Comparison of ENCODE assay signal across 29 mouse cellular contexts in the genomic region with DNA sequence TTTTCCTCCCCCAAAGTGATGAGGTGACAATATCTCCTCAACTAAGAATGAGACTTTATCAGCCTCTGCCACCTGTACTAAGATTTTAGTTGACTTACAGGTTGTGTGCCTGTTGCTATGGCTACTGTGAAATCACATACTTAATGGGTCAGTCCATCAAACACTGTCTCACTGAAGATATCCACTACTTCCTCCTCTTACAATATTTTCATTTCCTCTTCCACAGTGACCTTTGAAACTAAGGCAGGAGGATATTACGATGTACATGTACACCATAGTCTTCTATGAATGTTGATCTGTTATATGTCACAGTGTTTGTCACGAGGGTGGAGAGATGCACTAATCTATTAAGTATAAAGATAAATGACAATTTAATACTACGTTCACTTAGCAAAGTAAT.
DNase-seq lines count a peak whose midpoint lies in the region; ATAC-seq and TF ChIP-seq lines count a peak whose summit lies in the region.
"Had no signal": no experiment of that assay in that cellular context is flagged by ENCODE, and none has a peak within 500 bp of the region (broad histone marks: within the 10 kb centered on the region; RNA-seq: fewer than 3 reads in every experiment).

No protein-coding gene starts in this region.

- H3K9me3 ChIP-seq in intestine, postnatal 0 days (ENCODE audit: control insufficient read depth): no peaks in the 10 kb centered on the region
- H3K9me3 ChIP-seq in intestine, embryonic 16.5 days (ENCODE audit: control insufficient read depth, low read length): no peaks in the 10 kb centered on the region
- H3K9me3 ChIP-seq in heart, embryonic 11.5 days (replicated peaks; ENCODE audit: control insufficient read depth, low read length): no peaks in the 10 kb centered on the region
- H3K9me3 ChIP-seq: embryonic facial prominence, embryonic 13.5 days; embryonic facial prominence, embryonic 15.5 days; forebrain, embryonic 10.5 days; forebrain, embryonic 12.5 days; G1E had no signal

- H3K4me1 ChIP-seq in intestine, postnatal 0 days (replicated peaks; ENCODE audit: control insufficient read depth, insufficient read depth, low read length): no peaks in the 10 kb centered on the region
- no peaks in the 10 kb centered on the region for H3K4me1 ChIP-seq in intestine, embryonic 16.5 days (ENCODE audit: control insufficient read depth, insufficient read depth, low read length)
- H3K4me1 ChIP-seq in heart, embryonic 11.5 days (ENCODE audit: control insufficient read depth, insufficient read depth, low read length): no peaks in the 10 kb centered on the region
- H3K4me1 ChIP-seq: embryonic facial prominence, embryonic 13.5 days; embryonic facial prominence, embryonic 15.5 days; forebrain, embryonic 10.5 days; forebrain, embryonic 12.5 days had no signal

- H3K4me2 ChIP-seq in intestine, postnatal 0 days (replicated peaks; ENCODE audit: low read depth): no peak overlapping the region
- no peak overlapping the region for H3K4me2 ChIP-seq in intestine, embryonic 16.5 days (ENCODE audit: low read depth, low read length)
- no peak overlapping the region for H3K4me2 ChIP-seq in heart, embryonic 11.5 days
- H3K4me2 ChIP-seq: embryonic facial prominence, embryonic 13.5 days; embryonic facial prominence, embryonic 15.5 days; forebrain, embryonic 12.5 days had no signal

- no peak overlapping the region for H3K4me3 ChIP-seq in intestine, postnatal 0 days (ENCODE audit: low read depth, low read length)
- no peak overlapping the region for H3K4me3 ChIP-seq in intestine, embryonic 16.5 days (ENCODE audit: low read length)
- no peak overlapping the region for H3K4me3 ChIP-seq in heart, embryonic 11.5 days (ENCODE audit: low read depth, low read length)
- H3K4me3 ChIP-seq: embryonic facial prominence, embryonic 13.5 days; embryonic facial prominence, embryonic 15.5 days; erythroblast, embryonic 14.5 days; forebrain, embryonic 10.5 days; forebrain, embryonic 12.5 days had no signal

- no peak overlapping the region for H3K9ac ChIP-seq in intestine, postnatal 0 days (ENCODE audit: low read depth, low read length)
- H3K9ac ChIP-seq in intestine, embryonic 16.5 days (ENCODE audit: low read depth, low read length): no peak overlapping the region
- H3K9ac ChIP-seq in heart, embryonic 11.5 days (ENCODE audit: low read depth, low read length): no peak overlapping the region
- H3K9ac ChIP-seq: embryonic facial prominence, embryonic 13.5 days; embryonic facial prominence, embryonic 15.5 days; forebrain, embryonic 12.5 days had no signal

- no peak overlapping the region for H3K27ac ChIP-seq in intestine, postnatal 0 days (ENCODE audit: low read depth, low read length)
- no peak overlapping the region for H3K27ac ChIP-seq in intestine, embryonic 16.5 days (ENCODE audit: low read length)
- no peak overlapping the region for H3K27ac ChIP-seq in heart, embryonic 11.5 days (ENCODE audit: low read depth, low read length)
- H3K27ac ChIP-seq: embryonic facial prominence, embryonic 13.5 days; embryonic facial prominence, embryonic 15.5 days; forebrain, embryonic 10.5 days; forebrain, embryonic 12.5 days had no signal

- 66% methylated on average over 3 of the region's 3 CpGs for WGBS in intestine, postnatal 0 days
- 77% methylated on average over 3 of the region's 3 CpGs for WGBS in intestine, embryonic 16.5 days
- whole genome bisulfite sequencing in heart, embryonic 11.5 days (ENCODE audit: insufficient replicate concordance): 70% methylated on average over 3 of the region's 3 CpGs

- ATAC-seq in intestine, postnatal 0 days: peak; percentile 47
- ATAC-seq in intestine, embryonic 16.5 days: no peak
- peak; percentile 75 for ATAC-seq in granulocyte monocyte progenitor cell, adult 5-6 weeks (replicated peaks; ENCODE audit: poor library complexity, severe bottlenecking)
- ATAC-seq in megakaryocyte progenitor cell, adult 5-6 weeks (replicated peaks; ENCODE audit: poor library complexity): 0 out of 2 replicates have a peak, but pooled peaks have one; percentile 11
- no peak for ATAC-seq in heart, embryonic 11.5 days (replicated peaks; ENCODE audit: insufficient number of reproducible peaks, low FRiP score, low TSS enrichment)
- ATAC-seq: activated CD4-positive, CD25-positive, alpha-beta regulatory T cell, adult 4 months; CD4-positive, CD25-positive, alpha-beta regulatory T cell, adult 4 months; forebrain, embryonic 14.5 days; forebrain, embryonic 16.5 days; Patski had no signal

- DNase-seq in c-Kit-positive CD71-positive TER-119-positive erythroid progenitor cells, embryonic 14.5 days (ENCODE audit: low spot score): no peak
- DNase-seq: adrenal gland, adult 8-10 months; adrenal gland, postnatal 14 days; adrenal gland, postnatal 36 days; B cell, adult 2 months; cerebellum, adult 11 months; cerebellum, adult 18-20 months; cerebellum, adult 8-10 months; cerebellum, adult 9-11 months; cerebellum, postnatal 14 days; cerebellum, postnatal 36 days; embryo, embryonic 11 days had no signal

- no peak for TF ChIP-seq CTCF in intestine, postnatal 0 days (IDR thresholded peaks at IDR 0.05; ENCODE audit: low read depth)

- H3K36me3 ChIP-seq in intestine, postnatal 0 days (ENCODE audit: control insufficient read depth, insufficient read depth): no peaks in the 10 kb centered on the region
- no peaks in the 10 kb centered on the region for H3K36me3 ChIP-seq in intestine, embryonic 16.5 days (ENCODE audit: control insufficient read depth, insufficient read depth, low read length)
- H3K36me3 ChIP-seq in heart, embryonic 11.5 days (ENCODE audit: control insufficient read depth, insufficient read depth, low read length): no peaks in the 10 kb centered on the region
- H3K36me3 ChIP-seq: embryonic facial prominence, embryonic 13.5 days; embryonic facial prominence, embryonic 15.5 days; forebrain, embryonic 10.5 days; forebrain, embryonic 12.5 days; G1E had no signal

- H3K27me3 ChIP-seq in intestine, postnatal 0 days (replicated peaks; ENCODE audit: control insufficient read depth, insufficient read depth, low read length): no peaks in the 10 kb centered on the region
- no peaks in the 10 kb centered on the region for H3K27me3 ChIP-seq in intestine, embryonic 16.5 days (replicated peaks; ENCODE audit: control insufficient read depth, insufficient read depth, low read length)
- no peaks in the 10 kb centered on the region for H3K27me3 ChIP-seq in heart, embryonic 11.5 days (ENCODE audit: control insufficient read depth, insufficient read depth, low read length)
- H3K27me3 ChIP-seq: CH12.LX; embryonic facial prominence, embryonic 13.5 days; embryonic facial prominence, embryonic 15.5 days; forebrain, embryonic 12.5 days; Patski had no signal

Comparison
In these comparisons a context has a peak if more than half of its experiments do, and no peak if none do; other contexts are left out.
1. ATAC-seq: peak in intestine, postnatal 0 days (single experiment), granulocyte monocyte progenitor cell, adult 5-6 weeks (single experiment) and megakaryocyte progenitor cell, adult 5-6 weeks (single experiment); none in intestine, embryonic 16.5 days (single experiment) and heart, embryonic 11.5 days (single experiment).